Mouse (Mus musculus): ENCODE measurements around the gene 5330417H12Rik. TPM values are rescaled to one million over a fixed set of nuclear protein-coding genes. Genes with fewer than 3 reads are reported as not detected.

The 5330417H12Rik gene
- polyA plus RNA-seq, 1 experiment from 2014 or later = not detected

DNA sequence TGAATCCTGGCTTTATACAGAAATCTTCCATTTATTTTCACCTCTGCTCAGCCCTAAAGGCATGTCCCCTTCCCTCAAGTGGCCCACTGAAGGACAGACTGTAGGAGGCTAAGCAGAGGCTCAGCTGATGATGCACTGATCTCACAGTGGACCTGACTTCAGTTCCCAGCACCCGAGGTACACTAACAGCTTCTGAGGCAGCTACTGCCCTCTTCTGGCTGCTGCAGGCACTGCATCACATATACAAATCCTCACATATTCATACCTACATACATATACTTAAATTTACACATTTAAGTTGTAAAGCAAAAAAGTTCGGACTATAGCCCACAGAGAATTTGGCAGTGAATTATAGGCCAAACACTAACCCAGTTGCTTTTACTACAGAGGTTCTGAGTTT lies 20.0 kb upstream of the 5330417H12Rik start:
- WGBS = 84% methylated on average over 2 of the region's 2 CpGs
- H3K4me3 ChIP-seq (ENCODE audit: control insufficient read depth in 1 of 2, insufficient read depth in 1 of 2, low read depth in 1 of 2, low read length in 2 of 2) = no peak overlapping the region
- no peaks in the 10 kb centered on the region for H3K36me3 ChIP-seq (ENCODE audit: control insufficient read depth, insufficient read depth, low read length)
- no peak overlapping the region for H3K4me2 ChIP-seq (ENCODE audit: low read length)
- H3K27me3 ChIP-seq (ENCODE audit: control insufficient read depth, insufficient read depth, low read length) = no peaks in the 10 kb centered on the region
- no peak overlapping the region for H3K9ac ChIP-seq (ENCODE audit: low read length)
- no peaks in the 10 kb centered on the region for H3K4me1 ChIP-seq (ENCODE audit: control insufficient read depth in 2 of 2, insufficient read depth in 2 of 2, low read length in 2 of 2)
- no peaks in the 10 kb centered on the region for H3K9me3 ChIP-seq (ENCODE audit: control insufficient read depth, low read length)
- no peak for ATAC-seq (ENCODE audit: insufficient number of reproducible peaks, insufficient read depth, low FRiP score, low read depth)
- H3K27ac ChIP-seq (replicated peaks in 1 of 2; ENCODE audit: control insufficient read depth in 1 of 2, insufficient read depth in 1 of 2, low read depth in 2 of 2, low read length in 2 of 2) = no peak overlapping the region

DNA sequence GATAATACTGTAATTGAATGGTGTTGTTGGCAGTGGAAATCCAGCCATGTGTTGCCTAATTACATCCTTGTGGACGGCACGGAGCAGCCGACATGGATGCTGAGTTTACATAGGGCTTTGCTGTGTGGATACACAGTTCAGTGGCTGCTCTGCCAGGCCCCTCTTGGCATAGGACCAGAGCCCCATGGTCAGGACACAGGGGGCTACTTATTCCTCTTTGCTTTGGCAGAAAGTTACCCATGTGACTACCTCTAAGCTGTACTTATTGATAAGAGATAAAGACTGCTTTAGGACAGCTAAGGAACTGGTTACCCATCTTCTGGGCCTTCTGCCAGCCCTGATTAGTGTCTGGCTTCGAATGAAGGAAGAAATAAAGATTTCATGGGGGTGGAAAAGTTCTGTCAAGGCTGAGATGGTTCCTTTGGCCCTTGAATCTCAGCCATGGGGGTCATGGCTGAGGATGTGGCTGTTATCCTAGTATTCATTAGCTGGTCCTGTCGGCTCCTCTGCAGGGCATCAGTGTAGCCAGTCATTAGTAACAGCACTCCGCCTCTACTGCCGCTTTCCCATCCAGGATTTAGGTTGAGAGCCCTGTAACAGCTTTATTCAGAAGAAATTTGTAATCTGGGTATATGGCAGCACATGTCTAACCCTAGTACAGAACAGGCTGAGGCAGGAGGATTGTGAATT lies 17.8 kb upstream of the 5330417H12Rik start:
- Histone ChIP-seq H3K27ac (replicated peaks in 1 of 2; ENCODE audit: control insufficient read depth in 1 of 2, insufficient read depth in 1 of 2, low read depth in 2 of 2, low read length in 2 of 2) (no peak overlapping the region), H3K4me2 (ENCODE audit: low read length) (no peak overlapping the region), H3K9me3 (ENCODE audit: control insufficient read depth, low read length) (no peaks in the 10 kb centered on the region), H3K36me3 (ENCODE audit: control insufficient read depth, insufficient read depth, low read length) (no peaks in the 10 kb centered on the region), H3K4me1 (ENCODE audit: control insufficient read depth in 2 of 2, insufficient read depth in 2 of 2, low read length in 2 of 2) (no peaks in the 10 kb centered on the region), H3K4me3 (ENCODE audit: control insufficient read depth in 1 of 2, insufficient read depth in 1 of 2, low read depth in 1 of 2, low read length in 2 of 2) (no peak overlapping the region), H3K9ac (ENCODE audit: low read length) (no peak overlapping the region), H3K27me3 (ENCODE audit: control insufficient read depth, insufficient read depth, low read length) (no peaks in the 10 kb centered on the region)
- 77% methylated on average over 7 of the region's 7 CpGs for WGBS
- no peak for ATAC-seq (ENCODE audit: insufficient number of reproducible peaks, insufficient read depth, low FRiP score, low read depth)

DNA sequence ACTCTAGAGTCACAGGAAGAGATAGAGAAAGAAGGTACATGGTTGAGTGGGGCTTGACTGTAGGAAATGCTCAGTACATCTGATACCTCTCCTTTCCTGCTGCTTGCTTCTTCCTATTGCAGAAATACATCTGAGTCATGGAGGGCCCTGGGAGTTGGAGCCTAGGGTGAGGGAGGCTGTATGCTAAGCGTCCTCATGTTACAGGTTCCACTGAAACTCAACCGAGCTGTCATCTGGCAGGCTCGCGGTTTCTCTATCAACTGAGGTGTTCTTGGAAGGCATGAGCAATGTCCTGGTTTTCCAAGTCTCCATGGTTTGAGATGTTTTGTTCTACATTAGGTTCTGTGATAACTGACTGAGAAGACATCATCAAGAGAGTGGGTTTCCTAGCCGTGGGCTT lies 13.1 kb upstream of the 5330417H12Rik start:
- Histone ChIP-seq H3K27me3 (ENCODE audit: control insufficient read depth, insufficient read depth, low read length) (no peaks in the 10 kb centered on the region), H3K4me2 (ENCODE audit: low read length) (no peak overlapping the region), H3K9me3 (ENCODE audit: control insufficient read depth, low read length) (no peaks in the 10 kb centered on the region), H3K27ac (replicated peaks in 1 of 2; ENCODE audit: control insufficient read depth in 1 of 2, insufficient read depth in 1 of 2, low read depth in 2 of 2, low read length in 2 of 2) (no peak overlapping the region), H3K9ac (ENCODE audit: low read length) (no peak overlapping the region), H3K4me1 (ENCODE audit: control insufficient read depth in 2 of 2, insufficient read depth in 2 of 2, low read length in 2 of 2) (no peaks in the 10 kb centered on the region), H3K4me3 (ENCODE audit: control insufficient read depth in 1 of 2, insufficient read depth in 1 of 2, low read depth in 1 of 2, low read length in 2 of 2) (no peak overlapping the region), H3K36me3 (ENCODE audit: control insufficient read depth, insufficient read depth, low read length) (no peaks in the 10 kb centered on the region)
- WGBS = 83% methylated on average over 5 of the region's 5 CpGs
- no peak for ATAC-seq (ENCODE audit: insufficient number of reproducible peaks, insufficient read depth, low FRiP score, low read depth)

DNA sequence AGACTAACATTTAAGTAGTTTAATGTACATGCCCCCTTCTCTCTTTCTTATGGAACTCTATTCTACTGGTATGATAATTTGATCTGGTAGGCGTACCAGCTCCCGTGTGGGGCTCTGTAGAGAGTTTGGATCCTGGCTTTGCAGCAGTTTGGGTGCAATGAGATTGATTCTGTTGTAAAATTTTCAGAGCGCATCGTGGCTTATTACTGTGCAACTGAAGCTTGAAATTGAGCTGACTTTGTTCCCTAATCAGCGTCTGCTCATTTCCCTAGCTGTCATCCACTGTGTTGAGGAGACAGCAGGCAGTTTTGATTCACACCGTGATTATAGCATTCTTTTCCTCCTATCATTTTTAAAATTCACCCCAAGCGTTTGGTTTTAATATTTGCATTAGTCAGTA lies 12.4 kb upstream of the 5330417H12Rik start:
- Histone ChIP-seq H3K27me3 (ENCODE audit: control insufficient read depth, insufficient read depth, low read length) (no peaks in the 10 kb centered on the region), H3K4me2 (ENCODE audit: low read length) (no peak overlapping the region), H3K4me3 (ENCODE audit: control insufficient read depth in 1 of 2, insufficient read depth in 1 of 2, low read depth in 1 of 2, low read length in 2 of 2) (no peak overlapping the region), H3K9ac (ENCODE audit: low read length) (no peak overlapping the region), H3K4me1 (ENCODE audit: control insufficient read depth in 2 of 2, insufficient read depth in 2 of 2, low read length in 2 of 2) (no peaks in the 10 kb centered on the region), H3K36me3 (ENCODE audit: control insufficient read depth, insufficient read depth, low read length) (no peaks in the 10 kb centered on the region), H3K27ac (replicated peaks in 1 of 2; ENCODE audit: control insufficient read depth in 1 of 2, insufficient read depth in 1 of 2, low read depth in 2 of 2, low read length in 2 of 2) (no peak overlapping the region), H3K9me3 (ENCODE audit: control insufficient read depth, low read length) (no peaks in the 10 kb centered on the region)
- 76% methylated on average over 7 of the region's 7 CpGs for WGBS
- ATAC-seq (ENCODE audit: insufficient number of reproducible peaks, insufficient read depth, low FRiP score, low read depth) = no peak

DNA sequence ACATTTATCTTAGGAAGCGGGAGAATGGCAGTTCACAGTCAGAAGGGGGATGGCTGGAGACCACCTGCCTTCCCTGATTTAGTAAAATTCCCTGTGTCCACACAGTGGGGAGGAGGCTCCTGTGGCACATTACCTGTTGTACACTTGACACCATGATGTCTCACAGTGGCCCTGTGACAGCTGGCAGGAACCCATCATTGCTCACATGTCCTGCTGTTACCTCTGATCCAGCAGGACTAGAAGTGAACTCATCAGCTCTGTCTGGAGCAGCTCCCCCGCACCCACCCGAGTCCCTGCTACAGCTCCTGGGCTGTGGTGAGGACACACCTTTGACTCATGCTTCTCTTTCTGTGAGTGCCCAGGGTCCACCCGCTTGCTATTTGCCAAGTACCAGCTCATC lies 8.2 kb upstream of the 5330417H12Rik start:
- no peak overlapping the region for H3K27ac ChIP-seq (replicated peaks in 1 of 2; ENCODE audit: control insufficient read depth in 1 of 2, insufficient read depth in 1 of 2, low read depth in 2 of 2, low read length in 2 of 2)
- H3K27me3 ChIP-seq (ENCODE audit: control insufficient read depth, insufficient read depth, low read length) = no peaks in the 10 kb centered on the region
- H3K4me2 ChIP-seq (ENCODE audit: low read length) = no peak overlapping the region
- H3K9me3 ChIP-seq (ENCODE audit: control insufficient read depth, low read length) = no peaks in the 10 kb centered on the region
- no peaks in the 10 kb centered on the region for H3K36me3 ChIP-seq (ENCODE audit: control insufficient read depth, insufficient read depth, low read length)
- no peaks in the 10 kb centered on the region for H3K4me1 ChIP-seq (ENCODE audit: control insufficient read depth in 2 of 2, insufficient read depth in 2 of 2, low read length in 2 of 2)
- no peak for ATAC-seq (ENCODE audit: insufficient number of reproducible peaks, insufficient read depth, low FRiP score, low read depth)
- no peak overlapping the region for H3K9ac ChIP-seq (ENCODE audit: low read length)
- no peak overlapping the region for H3K4me3 ChIP-seq (ENCODE audit: control insufficient read depth in 1 of 2, insufficient read depth in 1 of 2, low read depth in 1 of 2, low read length in 2 of 2)
- 84% methylated on average over 4 of the region's 4 CpGs for WGBS

DNA sequence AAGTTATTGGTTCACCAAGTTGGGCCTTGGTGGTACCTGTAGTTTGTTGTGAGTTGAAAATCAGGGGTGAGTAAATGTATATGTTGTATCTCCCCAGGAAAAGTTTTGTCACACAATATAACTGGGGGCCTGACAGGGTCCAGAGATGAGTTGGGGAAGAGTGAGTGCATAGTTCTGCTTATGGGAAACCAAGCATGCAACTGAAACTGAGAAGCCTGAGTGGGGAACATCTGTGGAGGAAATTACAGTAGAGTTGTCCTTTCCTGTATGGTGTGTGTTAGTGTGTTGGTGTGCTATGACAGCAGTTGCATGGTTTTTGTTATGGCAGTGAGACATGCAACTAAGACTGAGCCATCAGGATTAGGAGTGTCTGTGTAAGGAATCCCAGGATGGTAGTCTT lies 3.4 kb upstream of the 5330417H12Rik start:
- no peaks in the 10 kb centered on the region for H3K27me3 ChIP-seq (ENCODE audit: control insufficient read depth, insufficient read depth, low read length)
- H3K4me3 ChIP-seq (ENCODE audit: control insufficient read depth in 1 of 2, insufficient read depth in 1 of 2, low read depth in 1 of 2, low read length in 2 of 2) = no peak overlapping the region
- ATAC-seq (ENCODE audit: insufficient number of reproducible peaks, insufficient read depth, low FRiP score, low read depth) = no peak
- no peaks in the 10 kb centered on the region for H3K4me1 ChIP-seq (ENCODE audit: control insufficient read depth in 2 of 2, insufficient read depth in 2 of 2, low read length in 2 of 2)
- H3K4me2 ChIP-seq (ENCODE audit: low read length) = no peak overlapping the region
- H3K9ac ChIP-seq (ENCODE audit: low read length) = no peak overlapping the region
- no peak overlapping the region for H3K27ac ChIP-seq (replicated peaks in 1 of 2; ENCODE audit: control insufficient read depth in 1 of 2, insufficient read depth in 1 of 2, low read depth in 2 of 2, low read length in 2 of 2)
- no peaks in the 10 kb centered on the region for H3K9me3 ChIP-seq (ENCODE audit: control insufficient read depth, low read length)
- no peaks in the 10 kb centered on the region for H3K36me3 ChIP-seq (ENCODE audit: control insufficient read depth, insufficient read depth, low read length)

DNA sequence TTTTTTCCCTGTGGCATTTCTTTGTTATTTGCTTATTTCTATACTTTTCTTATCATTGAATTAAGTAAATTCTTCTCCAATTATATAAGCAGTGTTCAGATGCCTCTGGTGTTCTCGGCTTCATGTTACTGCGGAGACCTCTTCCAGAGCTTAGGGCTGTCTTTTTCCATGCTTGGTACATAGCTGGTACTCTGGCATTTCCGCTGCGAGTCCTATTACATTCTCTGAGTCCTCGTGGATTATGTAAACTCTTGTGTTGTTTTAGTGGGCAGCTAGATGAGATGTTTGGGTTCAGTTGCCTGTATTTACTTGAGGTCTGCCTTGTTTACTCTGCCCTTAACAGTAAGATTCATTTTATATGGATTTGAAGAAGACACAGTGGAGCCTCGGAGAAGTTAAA lies 820 bp upstream of the 5330417H12Rik start:
- Histone ChIP-seq H3K4me1 (ENCODE audit: control insufficient read depth in 2 of 2, insufficient read depth in 2 of 2, low read length in 2 of 2) (no peaks in the 10 kb centered on the region), H3K4me3 (ENCODE audit: control insufficient read depth in 1 of 2, insufficient read depth in 1 of 2, low read depth in 1 of 2, low read length in 2 of 2) (no peak overlapping the region), H3K9me3 (ENCODE audit: control insufficient read depth, low read length) (no peaks in the 10 kb centered on the region), H3K27me3 (ENCODE audit: control insufficient read depth, insufficient read depth, low read length) (no peaks in the 10 kb centered on the region), H3K4me2 (ENCODE audit: low read length) (no peak overlapping the region), H3K9ac (ENCODE audit: low read length) (no peak overlapping the region), H3K36me3 (ENCODE audit: control insufficient read depth, insufficient read depth, low read length) (no peaks in the 10 kb centered on the region), H3K27ac (replicated peaks in 1 of 2; ENCODE audit: control insufficient read depth in 1 of 2, insufficient read depth in 1 of 2, low read depth in 2 of 2, low read length in 2 of 2) (no peak overlapping the region)
- 85% methylated on average over 6 of the region's 6 CpGs for WGBS
- no peak for ATAC-seq (ENCODE audit: insufficient number of reproducible peaks, insufficient read depth, low FRiP score, low read depth)

DNA sequence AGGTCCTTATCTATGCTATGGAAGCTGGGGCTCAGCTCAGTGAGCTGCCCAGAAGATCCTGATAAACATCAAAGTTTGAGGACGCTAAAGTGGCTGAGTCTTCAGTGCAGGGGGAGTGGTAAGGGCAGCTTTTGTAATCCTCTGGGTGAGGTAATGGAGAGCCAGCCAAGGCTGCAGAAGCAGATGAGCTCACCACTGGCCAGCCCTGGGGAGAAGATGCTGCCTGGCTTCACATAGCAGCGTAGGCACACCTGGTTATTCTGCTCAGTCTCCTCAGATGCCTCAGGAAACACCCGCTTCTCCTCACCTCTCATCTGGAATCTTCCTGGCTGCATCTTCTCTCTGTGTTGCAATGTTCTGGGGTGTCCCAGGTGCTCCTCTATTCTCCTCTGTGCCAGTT lies 529 bp downstream of the 5330417H12Rik start:
- Histone ChIP-seq H3K9me3 (ENCODE audit: control insufficient read depth, low read length) (no peaks in the 10 kb centered on the region), H3K27ac (replicated peaks in 1 of 2; ENCODE audit: control insufficient read depth in 1 of 2, insufficient read depth in 1 of 2, low read depth in 2 of 2, low read length in 2 of 2) (no peak overlapping the region), H3K27me3 (ENCODE audit: control insufficient read depth, insufficient read depth, low read length) (no peaks in the 10 kb centered on the region), H3K36me3 (ENCODE audit: control insufficient read depth, insufficient read depth, low read length) (no peaks in the 10 kb centered on the region), H3K9ac (ENCODE audit: low read length) (no peak overlapping the region), H3K4me2 (ENCODE audit: low read length) (no peak overlapping the region), H3K4me3 (ENCODE audit: control insufficient read depth in 1 of 2, insufficient read depth in 1 of 2, low read depth in 1 of 2, low read length in 2 of 2) (no peak overlapping the region), H3K4me1 (ENCODE audit: control insufficient read depth in 2 of 2, insufficient read depth in 2 of 2, low read length in 2 of 2) (no peaks in the 10 kb centered on the region)
- WGBS = 44% methylated on average over 3 of the region's 3 CpGs
- ATAC-seq (ENCODE audit: insufficient number of reproducible peaks, insufficient read depth, low FRiP score, low read depth) = no peak
